Mouse (Mus musculus) intestine, embryonic 14.5 days (tissue): ENCODE measurements at regions not wholly inside any gene's neighbourhood (a gene's known extent, or its start where the extent isn't known, plus 50 kb on each side); places are given as distances from the start of the nearest gene placed in this dataset.

ENCODE experiments used
- ATAC-seq: fragments of 200-750 bp; cut with Nextera tagmentation; replicated peaks from 2 replicates; pipeline ENCODE4 v1.8.0; 2017; ENCODE audit warnings: low read depth, moderate number of reproducible peaks, moderate TSS enrichment, moderate library complexity; ENCODE audit not compliant: low FRiP score, low TSS enrichment
- DNase-seq: peaks from one replicate; pipeline ENCODE4 v3.0.0-alpha.2; 2018; ENCODE audit warnings: low spot score
- H3K27ac ChIP-seq: fragments of 300-500 bp; sonication (generic); 2 replicates; pipeline ENCODE4 v1.5.1; 2014; ENCODE audit warnings: low read depth, mild to moderate bottlenecking, control low read depth
- H3K27me3 ChIP-seq: fragments of 300-500 bp; sonication (generic); replicated peaks from 2 replicates; pipeline ENCODE4 v1.6.1; 2014; ENCODE audit warnings: low read length, control low read depth; ENCODE audit not compliant: control insufficient read depth, insufficient read depth
- H3K36me3 ChIP-seq: fragments of 300-500 bp; sonication (generic); 2 replicates; pipeline ENCODE4 v1.6.1; 2014; ENCODE audit warnings: low read length, control low read depth; ENCODE audit not compliant: control insufficient read depth, insufficient read depth
- H3K4me1 ChIP-seq: fragments of 300-500 bp; sonication (generic); replicated peaks from 2 replicates; pipeline ENCODE4 v1.6.1; 2014; ENCODE audit warnings: low read length, control low read depth, mixed read lengths; ENCODE audit not compliant: control insufficient read depth, insufficient read depth
- H3K4me2 ChIP-seq: fragments of 300-500 bp; sonication (generic); 2 replicates; pipeline ENCODE4 v1.6.1; 2014; ENCODE audit warnings: low read length
- H3K4me3 ChIP-seq: fragments of 300-500 bp; sonication (generic); 2 replicates; pipeline ENCODE4 v1.5.1; 2014; ENCODE audit warnings: low read depth, low read length, control low read depth, mixed read lengths
- H3K9ac ChIP-seq: fragments of 300-500 bp; sonication (generic); 2 replicates; pipeline ENCODE4 v1.6.1; 2014; ENCODE audit warnings: mild to moderate bottlenecking, low read length
- H3K9me3 ChIP-seq: fragments of 300-500 bp; sonication (generic); 2 replicates; pipeline ENCODE4 v1.6.1; 2016; ENCODE audit warnings: low read length, control low read depth; ENCODE audit not compliant: control insufficient read depth
- WGBS: fragments of 180-500 bp; shearing (Covaris S2); extraction: QIAGEN DNeasy Blood & Tissue Kit; methylation state at CpG from one replicate; pipeline ENCODE4 v1.1.7; 2014; 5-methylcytosine and 5-hydroxymethylcytosine counted together

DNA sequence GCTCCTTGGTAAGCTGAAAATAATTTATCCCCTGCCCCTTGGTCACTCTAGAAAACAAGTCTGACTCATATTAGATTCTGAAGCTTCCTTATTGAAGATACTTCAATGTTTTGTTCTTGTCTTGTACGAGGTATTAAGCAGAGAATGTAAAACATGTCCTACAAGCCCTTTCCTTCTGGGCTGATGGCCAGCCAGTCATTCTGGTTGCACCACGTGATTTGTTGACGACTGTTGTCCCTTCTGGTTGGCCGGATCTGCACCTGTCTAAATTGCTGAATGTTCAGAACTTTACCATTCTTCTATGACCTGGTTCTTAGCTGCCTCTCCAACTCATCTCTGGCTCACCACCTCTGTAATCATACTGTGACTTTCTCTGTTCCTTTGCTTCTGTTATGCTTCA, 220.9 kb upstream of the Prdm1 start:
- 73% methylated on average over 4 of the region's 4 CpGs for WGBS
- ATAC-seq: no peak

DNA sequence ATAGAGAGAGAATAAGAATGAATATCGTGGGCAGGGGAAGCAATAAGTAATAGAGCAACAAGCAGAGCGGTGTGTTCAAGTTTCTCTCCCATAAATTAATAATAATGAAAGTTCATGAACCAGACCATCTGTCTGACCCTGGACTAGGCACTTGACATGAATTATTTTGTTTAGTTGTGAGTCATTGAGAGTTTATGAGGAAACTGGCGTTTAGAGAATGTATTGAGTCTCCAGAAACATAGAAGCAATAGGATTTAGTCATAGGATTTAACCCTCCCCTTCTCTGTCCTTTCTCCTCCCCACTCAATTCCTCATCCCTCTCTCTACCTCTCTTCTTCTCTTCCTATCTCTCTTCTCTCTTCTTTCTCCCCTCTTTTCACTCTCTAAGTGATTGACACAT, 219.1 kb upstream of the Prdm1 start:
- 43% methylated on average over 3 of the region's 3 CpGs for WGBS

More for the DNA sequence above, 220.9 kb upstream of the Prdm1 start:
- H3K9ac ChIP-seq: no peak overlapping the region
- H3K4me3 ChIP-seq: no peak overlapping the region
- DNase-seq: no peak
- no peaks in the 10 kb centered on the region for H3K27me3 ChIP-seq
- no peaks in the 10 kb centered on the region for H3K36me3 ChIP-seq
- no peaks in the 10 kb centered on the region for H3K9me3 ChIP-seq
- no peaks in the 10 kb centered on the region for H3K4me1 ChIP-seq
- no peak overlapping the region for H3K4me2 ChIP-seq
- no peak overlapping the region for H3K27ac ChIP-seq

DNA sequence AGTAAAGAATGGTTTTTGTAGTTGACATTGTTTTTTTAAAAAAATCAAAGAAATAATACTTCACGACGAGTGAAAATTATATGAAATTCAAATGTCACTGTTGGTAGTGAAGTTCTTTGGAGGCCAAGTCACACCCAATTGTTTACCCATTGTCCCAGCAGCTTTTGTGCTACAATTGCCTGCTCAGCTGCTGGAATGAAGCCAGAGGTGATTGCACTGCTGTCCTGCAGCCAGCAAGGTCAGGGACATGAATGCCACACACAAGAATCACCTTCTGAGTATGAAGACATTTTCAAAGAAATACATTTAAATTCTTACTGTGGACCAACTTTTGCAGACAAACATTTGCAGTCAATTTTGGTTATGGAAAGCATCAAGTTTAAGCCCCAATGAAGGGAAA, 215.9 kb upstream of the Prdm1 start:
- ATAC-seq (no peak), DNase-seq (no peak)
- no peak overlapping the region for H3K27ac ChIP-seq
- H3K4me2 ChIP-seq: no peak overlapping the region
- WGBS: 80% methylated on average over 2 of the region's 2 CpGs
- no peaks in the 10 kb centered on the region for H3K36me3 ChIP-seq
- H3K9ac ChIP-seq: no peak overlapping the region
- H3K9me3 ChIP-seq: no peaks in the 10 kb centered on the region
- no peaks in the 10 kb centered on the region for H3K27me3 ChIP-seq
- H3K4me1 ChIP-seq: no peaks in the 10 kb centered on the region
- H3K4me3 ChIP-seq: no peak overlapping the region

More for the DNA sequence above, 219.1 kb upstream of the Prdm1 start:
- Histone ChIP-seq H3K27me3 (no peaks in the 10 kb centered on the region), H3K9me3 (no peaks in the 10 kb centered on the region), H3K27ac (no peak overlapping the region), H3K4me2 (no peak overlapping the region), H3K36me3 (no peaks in the 10 kb centered on the region), H3K4me3 (no peak overlapping the region), H3K9ac (no peak overlapping the region), H3K4me1 (no peaks in the 10 kb centered on the region)
- no peak for DNase-seq
- no peak for ATAC-seq

DNA sequence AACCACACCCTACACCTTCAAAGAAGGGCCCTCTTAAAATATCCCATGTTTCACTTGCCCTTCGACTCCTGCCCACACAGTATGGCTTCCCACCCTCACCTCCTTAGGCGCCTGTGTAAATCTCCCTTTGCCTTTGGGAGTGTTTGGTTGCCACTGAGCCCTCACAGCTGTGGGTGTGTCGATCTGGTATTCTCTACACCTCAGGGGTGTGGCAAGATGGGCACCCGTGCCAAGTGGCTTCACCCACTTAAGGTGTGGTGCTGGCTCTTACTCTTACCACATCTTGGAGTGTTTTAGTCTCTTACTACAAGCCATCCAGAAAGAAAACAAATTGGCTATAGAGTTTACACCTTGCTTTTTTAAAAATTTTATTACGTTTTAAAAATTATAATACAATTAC, 205.3 kb upstream of the Prdm1 start:
- H3K4me1 ChIP-seq: no peaks in the 10 kb centered on the region
- no peaks in the 10 kb centered on the region for H3K9me3 ChIP-seq

DNA sequence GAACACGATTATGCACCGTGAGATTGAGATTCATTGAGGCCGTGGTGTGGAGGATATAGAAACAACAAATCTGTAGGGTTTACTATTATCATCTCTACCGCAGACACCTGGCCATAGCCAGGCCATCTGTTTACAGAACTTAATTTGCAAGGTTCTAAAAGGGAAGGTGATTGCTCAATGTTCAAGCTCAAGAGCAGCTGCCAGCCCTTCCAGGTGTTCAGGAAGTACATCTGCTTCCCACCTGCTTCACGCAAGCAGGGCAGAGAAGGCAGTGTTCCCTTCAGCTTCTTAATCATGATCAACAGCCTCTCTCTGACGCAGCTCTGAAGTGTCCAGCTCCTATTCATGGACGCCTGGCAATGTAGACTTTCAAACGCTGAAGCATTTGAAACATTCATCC, 202.4 kb upstream of the Prdm1 start:
- WGBS: 83% methylated on average over 8 of the region's 8 CpGs
- no peaks in the 10 kb centered on the region for H3K4me1 ChIP-seq
- H3K9ac ChIP-seq: no peak overlapping the region
- H3K4me3 ChIP-seq: no peak overlapping the region
- H3K4me2 ChIP-seq: no peak overlapping the region
- H3K9me3 ChIP-seq: no peaks in the 10 kb centered on the region
- no peak for DNase-seq
- no peaks in the 10 kb centered on the region for H3K27me3 ChIP-seq
- H3K36me3 ChIP-seq: no peaks in the 10 kb centered on the region
- no peak for ATAC-seq
- H3K27ac ChIP-seq: no peak overlapping the region

More for the DNA sequence above, 205.3 kb upstream of the Prdm1 start:
- 85% methylated on average over 5 of the region's 5 CpGs for WGBS
- Histone ChIP-seq H3K27ac (no peak overlapping the region), H3K36me3 (no peaks in the 10 kb centered on the region), H3K4me3 (no peak overlapping the region), H3K27me3 (no peaks in the 10 kb centered on the region), H3K9ac (no peak overlapping the region), H3K4me2 (no peak overlapping the region)
- DNase-seq (no peak), ATAC-seq (no peak)

DNA sequence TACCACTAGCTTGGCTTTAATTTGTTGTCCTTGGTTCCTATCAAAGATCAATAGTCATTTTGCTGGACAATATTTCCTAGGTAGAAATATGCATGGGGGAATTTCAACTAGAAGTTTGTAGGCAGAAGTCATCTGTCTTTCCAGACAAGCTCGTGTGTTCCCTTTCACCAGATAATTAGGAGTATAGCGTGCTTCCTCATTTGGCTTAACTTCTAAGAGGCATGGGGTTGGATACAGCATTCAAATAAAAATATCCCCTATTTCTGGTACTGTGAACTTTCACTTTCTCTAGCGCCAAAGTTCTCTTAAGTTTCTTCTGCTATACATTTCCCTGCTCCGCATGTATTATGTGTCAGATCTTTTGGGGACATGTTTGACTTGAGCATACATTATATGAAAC, 200.7 kb upstream of the Prdm1 start:
- Histone ChIP-seq H3K4me2 (no peak overlapping the region), H3K27me3 (no peaks in the 10 kb centered on the region), H3K27ac (no peak overlapping the region), H3K36me3 (no peaks in the 10 kb centered on the region), H3K9me3 (no peaks in the 10 kb centered on the region), H3K4me3 (no peak overlapping the region), H3K4me1 (no peaks in the 10 kb centered on the region), H3K9ac (no peak overlapping the region)
- no peak for DNase-seq
- no peak for ATAC-seq
- WGBS: 89% methylated on average over 4 of the region's 4 CpGs

DNA sequence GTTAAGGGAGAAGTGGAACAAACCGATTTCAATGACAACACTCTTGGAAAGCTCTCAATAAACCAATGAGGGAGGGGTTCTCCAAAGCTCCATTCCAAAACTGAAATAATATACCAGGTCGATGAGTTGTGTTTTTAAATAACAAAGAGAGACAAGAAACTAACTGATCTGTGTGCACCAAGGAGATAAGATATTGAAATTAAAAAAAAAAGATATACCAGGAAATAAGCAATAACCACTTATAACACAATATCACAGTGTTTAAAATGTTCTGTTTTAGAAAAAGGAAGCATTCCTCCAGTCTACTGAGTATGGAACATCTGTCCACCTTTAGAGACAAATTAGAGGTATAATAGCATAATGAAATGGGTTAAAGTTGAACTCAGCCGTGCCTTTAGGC, 196.3 kb upstream of the Prdm1 start:
- H3K4me1 ChIP-seq: no peaks in the 10 kb centered on the region
- 74% methylated on average over 3 of the region's 3 CpGs for WGBS

DNA sequence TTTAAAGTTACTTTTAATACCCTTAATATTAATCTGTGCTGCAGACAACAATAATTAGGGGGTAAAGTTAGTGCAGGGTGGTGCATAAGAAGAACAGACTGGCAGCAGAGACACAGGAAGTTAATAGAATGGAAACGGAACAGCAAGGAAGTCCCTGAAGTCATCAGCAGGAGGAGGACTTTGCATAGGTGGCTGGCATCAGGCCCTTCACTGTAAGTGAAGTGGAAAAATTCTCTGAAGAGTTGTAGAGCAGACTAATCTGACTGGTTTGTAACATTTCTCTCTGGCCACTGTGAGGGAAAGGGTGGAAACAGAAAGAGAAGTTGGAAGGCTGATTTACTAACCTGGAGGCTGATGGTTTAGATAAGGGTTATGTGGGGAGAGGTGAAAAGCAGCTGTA, 195.5 kb upstream of the Prdm1 start:
- Histone ChIP-seq H3K4me2 (no peak overlapping the region), H3K9ac (no peak overlapping the region), H3K27ac (no peak overlapping the region), H3K9me3 (no peaks in the 10 kb centered on the region), H3K4me1 (no peaks in the 10 kb centered on the region), H3K36me3 (no peaks in the 10 kb centered on the region), H3K4me3 (no peak overlapping the region), H3K27me3 (no peaks in the 10 kb centered on the region)
- WGBS: 63% methylated on average over 1 of the region's 1 CpGs
- DNase-seq (no peak), ATAC-seq (no peak)

More for the DNA sequence above, 196.3 kb upstream of the Prdm1 start:
- DNase-seq (no peak), ATAC-seq (no peak)
- Histone ChIP-seq H3K27me3 (no peaks in the 10 kb centered on the region), H3K9ac (no peak overlapping the region), H3K36me3 (no peaks in the 10 kb centered on the region), H3K27ac (no peak overlapping the region), H3K4me3 (no peak overlapping the region), H3K4me2 (no peak overlapping the region), H3K9me3 (no peaks in the 10 kb centered on the region)

DNA sequence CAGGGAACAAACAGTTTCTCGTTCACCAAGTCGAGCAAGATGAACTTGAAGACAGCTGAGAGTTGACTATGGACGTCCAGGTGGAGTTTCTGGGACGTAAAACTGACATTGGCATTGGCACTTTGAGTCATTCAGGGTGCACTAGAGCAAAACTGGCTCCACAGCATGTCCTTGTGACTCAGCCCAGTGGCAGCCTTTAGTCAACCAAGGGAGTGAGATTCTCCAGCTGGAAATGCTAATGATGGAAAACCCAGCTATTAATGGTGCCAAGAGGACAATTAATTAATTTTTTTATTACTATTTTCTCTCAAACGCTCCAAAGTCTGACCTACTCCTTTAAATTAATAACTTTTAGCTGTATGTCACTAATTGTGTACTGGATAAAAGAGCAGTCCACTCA, 195.0 kb upstream of the Prdm1 start:
- Histone ChIP-seq H3K4me3 (no peak overlapping the region), H3K9ac (no peak overlapping the region), H3K27ac (no peak overlapping the region), H3K36me3 (no peaks in the 10 kb centered on the region), H3K4me1 (no peaks in the 10 kb centered on the region), H3K27me3 (no peaks in the 10 kb centered on the region), H3K4me2 (no peak overlapping the region), H3K9me3 (no peaks in the 10 kb centered on the region)
- WGBS: 75% methylated on average over 5 of the region's 5 CpGs
- DNase-seq (no peak), ATAC-seq (no peak)
